8 mouse cellular contexts compared by ENCODE assay signal in the genomic region with DNA sequence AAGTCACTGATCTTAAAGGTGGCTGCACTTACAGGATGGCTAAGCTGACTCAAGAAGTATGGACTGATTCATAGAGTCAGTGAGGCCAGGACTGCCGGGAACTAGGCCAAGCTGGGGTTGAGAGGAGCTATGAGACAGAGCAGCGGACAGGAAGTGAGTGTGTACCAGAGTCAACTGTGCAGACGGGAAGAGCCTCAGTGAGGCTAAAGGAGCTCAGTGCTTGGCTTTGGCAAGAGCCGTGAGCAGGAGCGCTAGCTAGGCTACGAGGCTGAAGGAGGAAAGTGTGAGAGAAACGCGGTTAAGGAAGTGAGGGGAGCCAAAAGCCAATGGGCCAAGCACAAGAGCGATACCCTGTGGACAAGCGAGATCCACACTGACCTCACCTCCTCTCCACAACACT. TPM values are rescaled to one million over a fixed set of nuclear protein-coding genes. Genes with fewer than 3 reads are reported as not detected.
A peak's percentile ranks its signal among the peaks of the same experiment; 100 is the strongest.
DNase-seq lines count a peak whose midpoint lies in the region; ATAC-seq and TF ChIP-seq lines count a peak whose summit lies in the region.

No protein-coding gene starts in this region.

- H3K27ac ChIP-seq in lung, embryonic 14.5 days (ENCODE audit: low read depth) = peak overlapping the region; percentile 60; the same call in 1 of the 2 replicates
- H3K27ac ChIP-seq in midbrain, embryonic 15.5 days = no peak overlapping the region

- TF ChIP-seq CTCF in lung, embryonic 14.5 days (IDR thresholded peaks at IDR 0.05; ENCODE audit: low read depth) = no peak

- intact Hi-C loops in left cerebral cortex, postnatal 36 days (cut with DNase I) = no loop called here

- no peak overlapping the region for H3K9ac ChIP-seq in lung, embryonic 14.5 days
- no peak overlapping the region for H3K9ac ChIP-seq in midbrain, embryonic 15.5 days

- H3K4me3 ChIP-seq in lung, embryonic 14.5 days (ENCODE audit: low read depth, low read length) = no peak overlapping the region
- H3K4me3 ChIP-seq in midbrain, embryonic 15.5 days = no peak overlapping the region

- H3K27me3 ChIP-seq in lung, embryonic 14.5 days (ENCODE audit: insufficient read depth, low read length) = no peaks in the 10 kb centered on the region
- H3K27me3 ChIP-seq in midbrain, embryonic 15.5 days (replicated peaks) = no peaks in the 10 kb centered on the region

- H3K4me2 ChIP-seq in lung, embryonic 14.5 days = no peak overlapping the region
- H3K4me2 ChIP-seq in midbrain, embryonic 15.5 days = no peak overlapping the region

- DNase-seq in 3T3-L1 (ENCODE audit: low read depth, low spot score) = peak; percentile 86
- DNase-seq in heart, postnatal 4 days = peak; percentile 75
- DNase-seq in lung, embryonic 14.5 days = peak; percentile 78
- DNase-seq in cerebellum, adult 8-10 months = no peak
- DNase-seq in layer of hippocampus, adult 8-10 months (ENCODE audit: low spot score in 2 of 2) = no peak
- no peak for DNase-seq in left cerebral cortex, postnatal 36 days (ENCODE audit: low spot score in 2 of 2)

- 50% methylated on average over 10 of the region's 10 CpGs for WGBS in lung, embryonic 14.5 days
- 81% methylated on average over 10 of the region's 10 CpGs for WGBS in midbrain, embryonic 15.5 days

- H3K36me3 ChIP-seq in lung, embryonic 14.5 days (ENCODE audit: insufficient read depth) = 0 out of 2 replicates have a peak, but pooled peaks cover 9% of the 10 kb centered on the region
- peaks cover 10% of the 10 kb centered on the region; the same call in 1 of the 2 replicates for H3K36me3 ChIP-seq in midbrain, embryonic 15.5 days (replicated peaks)

- H3K9me3 ChIP-seq in lung, embryonic 14.5 days (ENCODE audit: low read depth, low read length) = no peaks in the 10 kb centered on the region
- no peaks in the 10 kb centered on the region for H3K9me3 ChIP-seq in midbrain, embryonic 15.5 days

- peak; percentile 83 for ATAC-seq in common myeloid progenitor, adult 5-6 weeks (replicated peaks; ENCODE audit: low read depth, poor library complexity, severe bottlenecking)
- peak; percentile 85 for ATAC-seq in lung, embryonic 14.5 days (ENCODE audit: insufficient read depth)
- no peak for ATAC-seq in midbrain, embryonic 15.5 days (replicated peaks)

- no peaks in the 10 kb centered on the region for H3K4me1 ChIP-seq in lung, embryonic 14.5 days (ENCODE audit: insufficient read depth)
- no peaks in the 10 kb centered on the region for H3K4me1 ChIP-seq in midbrain, embryonic 15.5 days

RNA-seq across cellular contexts. Expression of a gene that starts 34.7 kb away (rescaled TPM):
- 44.7 and 55.6 TPM in 2 replicates for total RNA-seq in common myeloid progenitor, adult 5-6 weeks (2017)
- 10 to 100 TPM; 27.2 to 30.4 TPM for total RNA-seq in heart, postnatal 4 days (2021)
- polyA plus RNA-seq in lung, embryonic 14.5 days (2014; fragmentation: Nextera tagmentation; extraction: Ambion mirVana) = 23.3 and 24.8 TPM in 2 replicates
- 10 to 100 TPM; 19.4 to 28.1 (median 23.6) TPM for total RNA-seq in layer of hippocampus, adult 8-10 months (2022)
- total RNA-seq in left cerebral cortex, postnatal 36 days (2021) = 10 to 100 TPM; 28.9 to 30.4 TPM
- 66.1 and 70.8 TPM in 2 replicates for polyA plus RNA-seq in midbrain, embryonic 15.5 days (2015; fragmentation: Nextera tagmentation; extraction: Ambion mirVana)

RNA-seq across cellular contexts. Expression of a gene that starts 34.8 kb away (rescaled TPM):
- total RNA-seq in common myeloid progenitor, adult 5-6 weeks (2017) = 0.32 TPM in 1 of 2 replicates, not detected in the other
- total RNA-seq in heart, postnatal 4 days (2021) = 1 to 10 TPM; 1.7 to 1.8 TPM
- 5.5 and 6.3 TPM in 2 replicates for polyA plus RNA-seq in lung, embryonic 14.5 days (2014; fragmentation: Nextera tagmentation; extraction: Ambion mirVana)
- total RNA-seq in layer of hippocampus, adult 8-10 months (2022) = 10 to 100 TPM; 75.3 to 86.2 (median 80.2) TPM
- total RNA-seq in left cerebral cortex, postnatal 36 days (2021) = 100 to 1,000 TPM; 127 to 157 TPM
- polyA plus RNA-seq in midbrain, embryonic 15.5 days (2015; fragmentation: Nextera tagmentation; extraction: Ambion mirVana) = 28.6 and 29.4 TPM in 2 replicates

Comparison
In these comparisons a context has a peak if more than half of its experiments do, and no peak if none do; other contexts are left out.
1. DNase-seq: peak in 3T3-L1 (single experiment), heart, postnatal 4 days (single experiment) and lung, embryonic 14.5 days (single experiment); none in cerebellum, adult 8-10 months (single experiment), layer of hippocampus, adult 8-10 months (0 of 2) and left cerebral cortex, postnatal 36 days (0 of 2).
2. RNA of a gene that starts 34.8 kb away (total RNA-seq): 127 to 157 TPM in left cerebral cortex, postnatal 36 days and 75.3 to 86.2 TPM in layer of hippocampus, adult 8-10 months; 1.7 to 1.8 TPM in heart, postnatal 4 days and 0.32 TPM in common myeloid progenitor, adult 5-6 weeks; every median in the first group is over 10 times any median in the second.